ENCODE assay signal across 40 mouse cellular contexts in the genomic region with DNA sequence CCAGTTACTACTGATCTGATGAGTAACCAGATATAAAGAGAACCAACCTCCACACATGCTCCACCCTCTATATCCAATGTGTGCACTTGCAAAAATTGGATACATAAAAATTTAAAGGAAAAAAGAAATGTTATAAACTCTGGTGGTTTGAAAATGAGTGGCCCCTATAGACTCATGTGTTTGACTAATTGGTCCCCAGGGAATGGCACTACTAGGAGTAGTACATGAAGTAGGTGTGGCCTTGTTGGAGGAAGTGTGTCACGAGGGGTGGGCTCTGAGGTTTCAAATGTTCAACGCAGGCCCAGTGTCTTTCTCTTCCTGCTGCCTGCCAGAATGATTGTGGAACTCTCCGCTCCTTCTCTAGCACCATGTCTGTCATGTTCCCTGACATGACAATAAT. TPM values are rescaled to one million over a fixed set of nuclear protein-coding genes. Genes with fewer than 3 reads are reported as not detected.
"Had no signal": no experiment of that assay in that cellular context is flagged by ENCODE, and none has a peak within 500 bp of the region (broad histone marks: within the 10 kb centered on the region; RNA-seq: fewer than 3 reads in every experiment).

No protein-coding gene starts in this region.

- H3K4me2 ChIP-seq: heart, embryonic 11.5 days; heart, embryonic 13.5 days; heart, embryonic 15.5 days; hindbrain, embryonic 13.5 days; hindbrain, embryonic 15.5 days; kidney, embryonic 15.5 days; liver, embryonic 11.5 days; liver, embryonic 13.5 days had no signal

- H3K27ac ChIP-seq: heart, adult 2 months; heart, embryonic 13.5 days; heart, embryonic 15.5 days; hindbrain, embryonic 13.5 days; hindbrain, embryonic 15.5 days; hindbrain, postnatal 0 days; kidney, embryonic 15.5 days; kidney, postnatal 0 days; liver, embryonic 13.5 days had no signal

- H3K4me3 ChIP-seq: heart, adult 2 months; heart, embryonic 13.5 days; heart, embryonic 15.5 days; hindbrain, embryonic 13.5 days; hindbrain, embryonic 15.5 days; kidney, embryonic 15.5 days; liver, embryonic 13.5 days had no signal

- H3K9ac ChIP-seq: heart, embryonic 13.5 days; heart, embryonic 15.5 days; hindbrain, embryonic 13.5 days; hindbrain, embryonic 15.5 days; kidney, embryonic 15.5 days; liver, embryonic 13.5 days had no signal

- H3K9me3 ChIP-seq: heart, embryonic 13.5 days; heart, embryonic 15.5 days; hindbrain, embryonic 13.5 days; hindbrain, embryonic 15.5 days; kidney, embryonic 15.5 days; liver, embryonic 13.5 days had no signal

- H3K27me3 ChIP-seq: heart, embryonic 13.5 days; heart, embryonic 15.5 days; hindbrain, embryonic 13.5 days; hindbrain, embryonic 15.5 days; kidney, embryonic 15.5 days; liver, embryonic 13.5 days had no signal

- H3K4me1 ChIP-seq: heart, embryonic 13.5 days; heart, embryonic 15.5 days; hindbrain, embryonic 13.5 days; hindbrain, embryonic 15.5 days had no signal

- ATAC-seq: hindbrain, postnatal 0 days; intestine, embryonic 16.5 days had no signal

- DNase-seq: gastrocnemius, postnatal 14 days; gastrocnemius, postnatal 36 days; heart, adult 2 months; heart, postnatal 14 days; heart, postnatal 36 days; kidney, adult 11 months; kidney, adult 2 months; kidney, adult 9 months; kidney, postnatal 14 days; kidney, postnatal 36 days; layer of hippocampus, adult 9-11 months; layer of hippocampus, postnatal 36 days; liver; liver, embryonic 13.5 days had no signal

RNA-seq across cellular contexts. Expression of a gene that starts 46.6 kb away (rescaled TPM):
- total RNA-seq: gastrocnemius, adult 18-20 months; gastrocnemius, adult 8-10 months; gastrocnemius, postnatal 14 days; gastrocnemius, postnatal 36 days; heart, adult 2 months; heart, postnatal 14 days; heart, postnatal 36 days; hematopoietic stem cell, adult 5-6 weeks; hindbrain, postnatal 0 days; layer of hippocampus, adult 18-20 months; layer of hippocampus, adult 8-10 months; layer of hippocampus, postnatal 14 days; layer of hippocampus, postnatal 36 days; left cerebral cortex, adult 18-20 months; left cerebral cortex, adult 8-10 months; left cerebral cortex, postnatal 10 days; left cerebral cortex, postnatal 36 days had no signal
- polyA plus RNA-seq: frontal cortex, adult 2 months; heart, adult 2 months; heart, embryonic 11.5 days; heart, embryonic 13.5 days; heart, embryonic 15.5 days; heart, postnatal 0 days; hindbrain, embryonic 11.5 days; hindbrain, embryonic 13.5 days; hindbrain, embryonic 15.5 days; hindbrain, postnatal 0 days; intestine, embryonic 14.5 days; kidney, embryonic 15.5 days; kidney, postnatal 0 days; limb, embryonic 11.5 days; limb, embryonic 14.5 days; liver, embryonic 11.5 days; liver, embryonic 13.5 days had no signal
